In the genomic region with DNA sequence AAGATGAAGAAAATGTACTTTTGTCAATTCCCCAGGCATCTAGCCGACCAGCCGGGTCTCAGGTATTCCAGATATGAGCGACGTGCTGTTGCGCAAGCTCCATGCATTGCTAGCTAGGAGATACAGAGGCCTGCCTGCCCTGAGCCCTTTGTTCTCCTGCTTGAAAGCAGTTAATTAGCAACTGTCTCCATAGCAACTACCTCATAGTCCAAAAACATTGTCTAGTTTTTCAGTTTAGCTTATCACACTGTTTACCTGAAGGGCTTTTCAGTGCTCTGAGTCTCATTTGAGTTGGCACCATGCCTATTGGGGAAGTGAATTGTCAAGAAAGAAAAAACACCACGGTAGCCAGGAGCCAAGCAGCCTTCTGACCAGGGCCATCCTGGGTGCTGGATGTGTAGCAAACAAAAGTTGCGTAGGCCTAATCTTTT, we compare ENCODE assay signal across 9 mouse cellular contexts.
A peak's percentile ranks its signal among the peaks of the same experiment; 100 is the strongest.
DNase-seq lines count a peak whose midpoint lies in the region; ATAC-seq lines count a peak whose summit lies in the region.
"Had no signal": no experiment of that assay in that cellular context is flagged by ENCODE, and none has a peak within 500 bp of the region (broad histone marks: within the 10 kb centered on the region; RNA-seq: fewer than 3 reads in every experiment).

No protein-coding gene starts in this region.

- H3K4me2 ChIP-seq in neural tube, embryonic 13.5 days = no peak overlapping the region
- H3K4me2 ChIP-seq in limb, embryonic 11.5 days (ENCODE audit: low read depth, severe bottlenecking) = no peak overlapping the region
- no peak overlapping the region for H3K4me2 ChIP-seq in midbrain, embryonic 15.5 days

- H3K27me3 ChIP-seq in neural tube, embryonic 13.5 days = no peaks in the 10 kb centered on the region
- H3K27me3 ChIP-seq in hindbrain, embryonic 10.5 days (ENCODE audit: insufficient read depth, poor library complexity, severe bottlenecking) = no peaks in the 10 kb centered on the region
- no peaks in the 10 kb centered on the region for H3K27me3 ChIP-seq in limb, embryonic 11.5 days (ENCODE audit: control insufficient read depth, insufficient read depth, low read length)
- H3K27me3 ChIP-seq in midbrain, embryonic 15.5 days (replicated peaks) = no peaks in the 10 kb centered on the region

- no peaks in the 10 kb centered on the region for H3K36me3 ChIP-seq in neural tube, embryonic 13.5 days
- H3K36me3 ChIP-seq in hindbrain, embryonic 10.5 days = peaks cover 8% of the 10 kb centered on the region
- no peaks in the 10 kb centered on the region for H3K36me3 ChIP-seq in limb, embryonic 11.5 days (ENCODE audit: control insufficient read depth, insufficient read depth, low read length)
- no peaks in the 10 kb centered on the region for H3K36me3 ChIP-seq in midbrain, embryonic 15.5 days (replicated peaks)
- H3K36me3 ChIP-seq: G1E had no signal

- no peak overlapping the region for H3K9ac ChIP-seq in neural tube, embryonic 13.5 days
- 0 out of 2 replicates have a peak overlapping the region, but pooled peaks have one; percentile 18 for H3K9ac ChIP-seq in limb, embryonic 11.5 days (ENCODE audit: low read length)
- H3K9ac ChIP-seq in midbrain, embryonic 15.5 days = no peak overlapping the region

- peak overlapping the region; percentile 73 for H3K27ac ChIP-seq in neural tube, embryonic 13.5 days (replicated peaks)
- H3K27ac ChIP-seq in hindbrain, embryonic 10.5 days = peak overlapping the region; percentile 72
- no peak overlapping the region; the same call in 1 of the 2 replicates for H3K27ac ChIP-seq in limb, embryonic 11.5 days (replicated peaks; ENCODE audit: low read depth, low read length)
- H3K27ac ChIP-seq in midbrain, embryonic 15.5 days = peak overlapping the region; percentile 77

- 46% methylated on average over 7 of the region's 7 CpGs for WGBS in neural tube, embryonic 13.5 days
- 48% methylated on average over 7 of the region's 7 CpGs for WGBS in hindbrain, embryonic 10.5 days
- WGBS in limb, embryonic 11.5 days = 62% methylated on average over 7 of the region's 7 CpGs
- WGBS in midbrain, embryonic 15.5 days = 13% methylated on average over 7 of the region's 7 CpGs

- intact Hi-C loops in left cerebral cortex, postnatal 10 days (cut with DNase I) = no loop called here

- ATAC-seq in neural tube, embryonic 13.5 days (ENCODE audit: low read depth) = no peak
- ATAC-seq in limb, embryonic 11.5 days (ENCODE audit: insufficient number of reproducible peaks, low FRiP score, low TSS enrichment, low read depth) = no peak
- ATAC-seq in midbrain, embryonic 15.5 days (replicated peaks) = peak; percentile 81

- DNase-seq in neural tube, embryonic 10.5 days (ENCODE audit: extremely low spot score, low spot score) = no peak
- no peak for DNase-seq in hindbrain, embryonic 10.5 days (ENCODE audit: low spot score)
- DNase-seq in limb, embryonic 11.5 days (ENCODE audit: low spot score) = no peak
- DNase-seq in left cerebral cortex, postnatal 10 days (ENCODE audit: extremely low spot score in 1 of 2, low spot score in 2 of 2) = no peak
- no peak for DNase-seq in thymus, postnatal 14 days
- no peak for DNase-seq in gastrocnemius, postnatal 25 days

- H3K9me3 ChIP-seq in neural tube, embryonic 13.5 days = no peaks in the 10 kb centered on the region
- H3K9me3 ChIP-seq in hindbrain, embryonic 10.5 days = no peaks in the 10 kb centered on the region
- no peaks in the 10 kb centered on the region for H3K9me3 ChIP-seq in limb, embryonic 11.5 days (ENCODE audit: control insufficient read depth, low read length)
- H3K9me3 ChIP-seq in midbrain, embryonic 15.5 days = no peaks in the 10 kb centered on the region

- H3K4me1 ChIP-seq in neural tube, embryonic 13.5 days (replicated peaks) = peaks cover 58% of the 10 kb centered on the region
- H3K4me1 ChIP-seq in hindbrain, embryonic 10.5 days (replicated peaks) = peaks cover 57% of the 10 kb centered on the region
- H3K4me1 ChIP-seq in limb, embryonic 11.5 days (ENCODE audit: control insufficient read depth, insufficient read depth, low read length) = peaks cover 48% of the 10 kb centered on the region
- peaks cover 33% of the 10 kb centered on the region for H3K4me1 ChIP-seq in midbrain, embryonic 15.5 days

- H3K4me3 ChIP-seq in neural tube, embryonic 13.5 days = no peak overlapping the region
- H3K4me3 ChIP-seq in hindbrain, embryonic 10.5 days = no peak overlapping the region
- no peak overlapping the region for H3K4me3 ChIP-seq in limb, embryonic 11.5 days (ENCODE audit: low read depth, low read length)
- no peak overlapping the region for H3K4me3 ChIP-seq in midbrain, embryonic 15.5 days
